Mouse (Mus musculus): ENCODE data around the gene Neurl3. TPM values are rescaled to one million over a fixed set of nuclear protein-coding genes. Genes with fewer than 3 reads are reported as not detected.

The Neurl3 gene
- 0.16 and 0.47 TPM in 2 replicates for polyA plus RNA-seq (2014; fragmentation: Nextera tagmentation; extraction: Ambion mirVana)

GRCm38 (mm10) chr1:36274455-36274854, at the start of gene Neurl3:
Gene Neurl3, minus strand, starts transcription at chr1:36274679.
- 92% methylated on average over 5 of the region's 5 CpGs for WGBS
- DNase-seq (ENCODE audit: low spot score), result no peak

GRCm38 (mm10) chr1:36323746-36324448, 49.4 kb upstream of the Neurl3 start:
- H3K4me1 ChIP-seq (replicated peaks; ENCODE audit: control insufficient read depth, insufficient read depth, low read length), result no peaks in the 10 kb centered on the region
- H3K9ac ChIP-seq (ENCODE audit: low read length), result no peak overlapping the region
- H3K27me3 ChIP-seq (ENCODE audit: control insufficient read depth, insufficient read depth, low read length), result no peaks in the 10 kb centered on the region
- no peaks in the 10 kb centered on the region for H3K36me3 ChIP-seq (ENCODE audit: control insufficient read depth, insufficient read depth, low read length)
- no peak overlapping the region for H3K27ac ChIP-seq (ENCODE audit: low read depth, low read length)
- H3K4me3 ChIP-seq (ENCODE audit: low read depth, low read length), result no peak overlapping the region
- no peaks in the 10 kb centered on the region for H3K9me3 ChIP-seq (ENCODE audit: control insufficient read depth, low read length)
- peak; percentile 65 for DNase-seq (ENCODE audit: low spot score)
- ATAC-seq (replicated peaks; ENCODE audit: low FRiP score), result no peak; the same call in 1 of the 2 replicates
- 50% methylated on average over 8 of the region's 8 CpGs for WGBS
- no peak overlapping the region for H3K4me2 ChIP-seq (ENCODE audit: low read depth, low read length, severe bottlenecking)

More at GRCm38 (mm10) chr1:36274455-36274854, at the start of gene Neurl3:
- H3K9ac ChIP-seq (ENCODE audit: low read length), result no peak within 1 kb of the TSS
- H3K27me3 ChIP-seq (ENCODE audit: control insufficient read depth, insufficient read depth, low read length), result peaks cover under 1% of the 10 kb centered on the region; the same call in 1 of the 2 replicates
- H3K4me2 ChIP-seq (ENCODE audit: low read depth, low read length, severe bottlenecking), result no peak within 1 kb of the TSS
- no peaks in the 10 kb centered on the region for H3K9me3 ChIP-seq (ENCODE audit: control insufficient read depth, low read length)
- no peaks in the 10 kb centered on the region for H3K4me1 ChIP-seq (replicated peaks; ENCODE audit: control insufficient read depth, insufficient read depth, low read length)
- no peaks in the 10 kb centered on the region for H3K36me3 ChIP-seq (ENCODE audit: control insufficient read depth, insufficient read depth, low read length)
- no peak within 1 kb of the TSS for H3K4me3 ChIP-seq (ENCODE audit: low read depth, low read length)
- no peak within 1 kb of the TSS for H3K27ac ChIP-seq (ENCODE audit: low read depth, low read length)
- no peak for ATAC-seq (replicated peaks; ENCODE audit: low FRiP score)

GRCm38 (mm10) chr1:36323076-36323475, 48.6 kb upstream of the Neurl3 start:
- H3K4me3 ChIP-seq (ENCODE audit: low read depth, low read length), result no peak overlapping the region
- no peaks in the 10 kb centered on the region for H3K36me3 ChIP-seq (ENCODE audit: control insufficient read depth, insufficient read depth, low read length)
- no peak for DNase-seq (ENCODE audit: low spot score)
- H3K9ac ChIP-seq (ENCODE audit: low read length), result no peak overlapping the region
- ATAC-seq (replicated peaks; ENCODE audit: low FRiP score), result no peak
- H3K9me3 ChIP-seq (ENCODE audit: control insufficient read depth, low read length), result no peaks in the 10 kb centered on the region
- no peaks in the 10 kb centered on the region for H3K27me3 ChIP-seq (ENCODE audit: control insufficient read depth, insufficient read depth, low read length)
- no peak overlapping the region for H3K27ac ChIP-seq (ENCODE audit: low read depth, low read length)
- 72% methylated on average over 9 of the region's 9 CpGs for WGBS
- H3K4me1 ChIP-seq (replicated peaks; ENCODE audit: control insufficient read depth, insufficient read depth, low read length), result no peaks in the 10 kb centered on the region
- H3K4me2 ChIP-seq (ENCODE audit: low read depth, low read length, severe bottlenecking), result no peak overlapping the region

- no peaks in the 10 kb centered on the region for H3K4me1 ChIP-seq (replicated peaks; ENCODE audit: control insufficient read depth, insufficient read depth, low read length)
- no peaks in the 10 kb centered on the region for H3K9me3 ChIP-seq (ENCODE audit: control insufficient read depth, low read length)
- ATAC-seq (replicated peaks; ENCODE audit: low FRiP score) (no peak), DNase-seq (ENCODE audit: low spot score) (no peak)
- no peaks in the 10 kb centered on the region for H3K36me3 ChIP-seq (ENCODE audit: control insufficient read depth, insufficient read depth, low read length)
- H3K9ac ChIP-seq (ENCODE audit: low read length), result no peak overlapping the region
- H3K27me3 ChIP-seq (ENCODE audit: control insufficient read depth, insufficient read depth, low read length), result no peaks in the 10 kb centered on the region
- whole genome bisulfite sequencing, result 75% methylated on average over 11 of the region's 11 CpGs
- H3K4me2 ChIP-seq (ENCODE audit: low read depth, low read length, severe bottlenecking), result no peak overlapping the region
- H3K27ac ChIP-seq (ENCODE audit: low read depth, low read length), result no peak overlapping the region
- H3K4me3 ChIP-seq (ENCODE audit: low read depth, low read length), result no peak overlapping the region
These were observed 47.5 kb upstream of the Neurl3 start for GRCm38 (mm10) chr1:36321829-36322573.

GRCm38 (mm10) chr1:36321164-36321563, 46.7 kb upstream of the Neurl3 start:
- no peak overlapping the region for H3K4me2 ChIP-seq (ENCODE audit: low read depth, low read length, severe bottlenecking)
- no peaks in the 10 kb centered on the region for H3K9me3 ChIP-seq (ENCODE audit: control insufficient read depth, low read length)
- H3K27me3 ChIP-seq (ENCODE audit: control insufficient read depth, insufficient read depth, low read length), result no peaks in the 10 kb centered on the region
- ATAC-seq (replicated peaks; ENCODE audit: low FRiP score) (no peak), DNase-seq (ENCODE audit: low spot score) (no peak)
- WGBS, result 69% methylated on average over 2 of the region's 2 CpGs
- no peak overlapping the region for H3K27ac ChIP-seq (ENCODE audit: low read depth, low read length)
- H3K36me3 ChIP-seq (ENCODE audit: control insufficient read depth, insufficient read depth, low read length), result no peaks in the 10 kb centered on the region
- H3K4me3 ChIP-seq (ENCODE audit: low read depth, low read length), result no peak overlapping the region
- no peak overlapping the region for H3K9ac ChIP-seq (ENCODE audit: low read length)
- no peaks in the 10 kb centered on the region for H3K4me1 ChIP-seq (replicated peaks; ENCODE audit: control insufficient read depth, insufficient read depth, low read length)

- Histone ChIP-seq H3K36me3 (ENCODE audit: control insufficient read depth, insufficient read depth, low read length) (no peaks in the 10 kb centered on the region), H3K4me3 (ENCODE audit: low read depth, low read length) (no peak overlapping the region), H3K4me2 (ENCODE audit: low read depth, low read length, severe bottlenecking) (no peak overlapping the region), H3K4me1 (replicated peaks; ENCODE audit: control insufficient read depth, insufficient read depth, low read length) (no peaks in the 10 kb centered on the region), H3K9me3 (ENCODE audit: control insufficient read depth, low read length) (no peaks in the 10 kb centered on the region), H3K27me3 (ENCODE audit: control insufficient read depth, insufficient read depth, low read length) (no peaks in the 10 kb centered on the region), H3K27ac (ENCODE audit: low read depth, low read length) (no peak overlapping the region), H3K9ac (ENCODE audit: low read length) (no peak overlapping the region)
- DNase-seq (ENCODE audit: low spot score) (no peak), ATAC-seq (replicated peaks; ENCODE audit: low FRiP score) (no peak)
- 92% methylated on average over 2 of the region's 2 CpGs for WGBS
These were observed 41.3 kb upstream of the Neurl3 start for GRCm38 (mm10) chr1:36315776-36316100.

GRCm38 (mm10) chr1:36314959-36315775, 40.7 kb upstream of the Neurl3 start:
- Histone ChIP-seq H3K4me2 (ENCODE audit: low read depth, low read length, severe bottlenecking) (no peak overlapping the region), H3K36me3 (ENCODE audit: control insufficient read depth, insufficient read depth, low read length) (no peaks in the 10 kb centered on the region), H3K27ac (ENCODE audit: low read depth, low read length) (no peak overlapping the region), H3K4me3 (ENCODE audit: low read depth, low read length) (no peak overlapping the region), H3K4me1 (replicated peaks; ENCODE audit: control insufficient read depth, insufficient read depth, low read length) (no peaks in the 10 kb centered on the region), H3K9me3 (ENCODE audit: control insufficient read depth, low read length) (no peaks in the 10 kb centered on the region), H3K27me3 (ENCODE audit: control insufficient read depth, insufficient read depth, low read length) (no peaks in the 10 kb centered on the region), H3K9ac (ENCODE audit: low read length) (no peak overlapping the region)
- ATAC-seq (replicated peaks; ENCODE audit: low FRiP score) (0 out of 2 replicates have a peak, but pooled peaks have one; percentile 4), DNase-seq (ENCODE audit: low spot score) (no peak)
- 89% methylated on average over 11 of the region's 11 CpGs for WGBS

GRCm38 (mm10) chr1:36309498-36309901, 35.0 kb upstream of the Neurl3 start:
- Histone ChIP-seq H3K9me3 (ENCODE audit: control insufficient read depth, low read length) (no peaks in the 10 kb centered on the region), H3K27me3 (ENCODE audit: control insufficient read depth, insufficient read depth, low read length) (peaks cover 9% of the 10 kb centered on the region), H3K36me3 (ENCODE audit: control insufficient read depth, insufficient read depth, low read length) (no peaks in the 10 kb centered on the region), H3K4me3 (ENCODE audit: low read depth, low read length) (no peak overlapping the region), H3K4me2 (ENCODE audit: low read depth, low read length, severe bottlenecking) (no peak overlapping the region), H3K27ac (ENCODE audit: low read depth, low read length) (no peak overlapping the region), H3K4me1 (replicated peaks; ENCODE audit: control insufficient read depth, insufficient read depth, low read length) (peaks cover 8% of the 10 kb centered on the region; the same call in 1 of the 2 replicates), H3K9ac (ENCODE audit: low read length) (peak overlapping the region; percentile 32; the same call in 1 of the 2 replicates)
- no peak for DNase-seq (ENCODE audit: low spot score)
- 19% methylated on average over 3 of the region's 3 CpGs for WGBS
- no peak for ATAC-seq (replicated peaks; ENCODE audit: low FRiP score)

Measured in forebrain, embryonic 11.5 days (tissue).